In the genomic region with DNA sequence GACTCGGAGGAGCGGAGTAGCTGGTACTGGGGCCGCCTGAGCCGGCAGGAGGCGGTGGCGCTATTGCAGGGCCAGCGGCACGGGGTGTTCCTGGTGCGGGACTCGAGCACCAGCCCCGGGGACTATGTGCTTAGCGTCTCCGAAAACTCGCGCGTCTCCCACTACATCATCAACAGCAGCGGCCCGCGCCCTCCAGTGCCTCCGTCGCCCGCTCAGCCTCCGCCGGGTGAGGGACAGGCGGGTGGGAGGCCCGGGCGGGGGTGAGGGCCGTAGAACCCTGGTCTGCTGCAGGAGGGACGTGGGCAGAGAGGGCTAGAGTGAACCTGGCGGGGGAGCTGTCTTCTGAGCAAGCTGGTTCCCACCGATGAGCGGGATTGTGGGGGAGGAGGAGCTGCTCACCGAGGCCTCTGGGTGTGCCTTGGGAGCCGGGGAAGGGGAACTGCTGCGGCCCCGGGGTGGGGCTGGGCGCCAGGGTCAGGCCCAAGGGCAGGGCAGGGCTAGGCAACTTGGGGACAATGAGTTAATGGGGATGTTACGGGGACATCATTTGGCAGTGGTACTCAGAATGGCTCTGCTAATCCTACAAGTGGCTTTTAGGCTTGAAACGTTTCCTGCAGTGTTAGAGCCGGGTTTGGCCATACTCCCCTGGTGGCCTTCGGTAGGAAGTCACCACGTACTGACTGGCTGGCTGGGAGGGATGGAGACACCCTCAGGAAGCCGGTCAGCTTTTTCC, we compare ENCODE assay signal across 8 mouse cellular contexts. TPM values are rescaled to one million over a fixed set of nuclear protein-coding genes. Genes with fewer than 3 reads are reported as not detected.
DNase-seq lines count a peak whose midpoint lies in the region; ATAC-seq and TF ChIP-seq lines count a peak whose summit lies in the region.

No protein-coding gene starts in this region.

- ATAC-seq in common myeloid progenitor, adult 5-6 weeks (replicated peaks; ENCODE audit: low read depth, poor library complexity, severe bottlenecking) = peak; percentile 67
- ATAC-seq in intestine, embryonic 14.5 days (replicated peaks; ENCODE audit: low FRiP score, low TSS enrichment, low read depth) = peak; percentile 73
- peak; percentile 75 for ATAC-seq in limb, embryonic 14.5 days (ENCODE audit: low FRiP score, low read depth)
- ATAC-seq in midbrain, embryonic 14.5 days (ENCODE audit: low FRiP score, low TSS enrichment) = peak; percentile 83

- WGBS in intestine, embryonic 14.5 days = under 1% methylated on average over 43 of the region's 43 CpGs
- WGBS in limb, embryonic 14.5 days = under 1% methylated on average over 24 of the region's 43 CpGs
- under 1% methylated on average over 43 of the region's 43 CpGs for WGBS in midbrain, embryonic 14.5 days
- under 1% methylated on average over 43 of the region's 43 CpGs for WGBS in spleen, adult 2 months

- H3K27me3 ChIP-seq in intestine, embryonic 14.5 days (replicated peaks; ENCODE audit: control insufficient read depth, insufficient read depth, low read length) = no peaks in the 10 kb centered on the region
- H3K27me3 ChIP-seq in limb, embryonic 14.5 days (ENCODE audit: control insufficient read depth, insufficient read depth, low read length) = no peaks in the 10 kb centered on the region
- no peaks in the 10 kb centered on the region for H3K27me3 ChIP-seq in midbrain, embryonic 14.5 days (ENCODE audit: control insufficient read depth, insufficient read depth, low read length)
- H3K27me3 ChIP-seq in spleen, adult 2 months (ENCODE audit: control insufficient read depth, insufficient read depth, low read length) = no peaks in the 10 kb centered on the region

- H3K9me3 ChIP-seq in intestine, embryonic 14.5 days (ENCODE audit: control insufficient read depth, low read length) = no peaks in the 10 kb centered on the region
- no peaks in the 10 kb centered on the region for H3K9me3 ChIP-seq in limb, embryonic 14.5 days (ENCODE audit: control insufficient read depth, low read length)
- H3K9me3 ChIP-seq in midbrain, embryonic 14.5 days (ENCODE audit: control insufficient read depth, low read length) = no peaks in the 10 kb centered on the region

- DNase-seq in urinary bladder, adult 18-20 months (ENCODE audit: low spot score in 2 of 2) = peak; percentile 44 to 68
- no peak for DNase-seq in urinary bladder, postnatal 10 days (ENCODE audit: low spot score)
- peak; percentile 45 to 66 for DNase-seq in gastrocnemius, postnatal 36 days
- DNase-seq in intestine, embryonic 14.5 days (ENCODE audit: low spot score) = peak; percentile 75
- peak; percentile 53 for DNase-seq in limb, embryonic 14.5 days (ENCODE audit: low spot score)
- peak; percentile 65 for DNase-seq in midbrain, embryonic 14.5 days
- peak in 1 of 2 experiments; percentile 47 for DNase-seq in spleen, adult 2 months (ENCODE audit: low read depth in 1 of 2, low spot score in 2 of 2)

- intact Hi-C loops in gastrocnemius, postnatal 36 days (cut with DNase I) = no loop called here

- peak overlapping the region; percentile 95 for H3K4me2 ChIP-seq in intestine, embryonic 14.5 days (ENCODE audit: low read length)
- peak overlapping the region; percentile 67 for H3K4me2 ChIP-seq in limb, embryonic 14.5 days (replicated peaks; ENCODE audit: low read depth, low read length, severe bottlenecking)
- peak overlapping the region; percentile 81 for H3K4me2 ChIP-seq in midbrain, embryonic 14.5 days (ENCODE audit: low read length)

- peaks cover 10% of the 10 kb centered on the region for H3K4me1 ChIP-seq in intestine, embryonic 14.5 days (replicated peaks; ENCODE audit: control insufficient read depth, insufficient read depth, low read length)
- H3K4me1 ChIP-seq in limb, embryonic 14.5 days (ENCODE audit: control insufficient read depth, insufficient read depth, low read length) = peaks cover 14% of the 10 kb centered on the region
- peaks cover 14% of the 10 kb centered on the region for H3K4me1 ChIP-seq in midbrain, embryonic 14.5 days (ENCODE audit: control insufficient read depth, insufficient read depth, low read length)
- H3K4me1 ChIP-seq in spleen, adult 2 months (ENCODE audit: control insufficient read depth, insufficient read depth, insufficient read length) = peaks cover 6% of the 10 kb centered on the region

- no peak for TF ChIP-seq POLR2A in limb, embryonic 14.5 days (IDR thresholded peaks at IDR 0.05; ENCODE audit: borderline replicate concordance, extremely low read depth, insufficient read depth, insufficient read length)
- TF ChIP-seq POLR2A in spleen, adult 2 months (IDR thresholded peaks at IDR 0.05; ENCODE audit: low read depth, low read length) = no peak

- TF ChIP-seq CTCF in spleen, adult 2 months (IDR thresholded peaks at IDR 0.05; ENCODE audit: extremely low read depth, insufficient read depth, insufficient read length, insufficient replicate concordance) = peak; percentile 16; the same call in 1 of the 2 replicates

- peak overlapping the region; percentile 94 for H3K27ac ChIP-seq in intestine, embryonic 14.5 days (ENCODE audit: low read depth)
- peak overlapping the region; percentile 86 for H3K27ac ChIP-seq in limb, embryonic 14.5 days (replicated peaks; ENCODE audit: low read depth, low read length)
- peak overlapping the region; percentile 92 for H3K27ac ChIP-seq in midbrain, embryonic 14.5 days (replicated peaks; ENCODE audit: low read depth, low read length)
- H3K27ac ChIP-seq in spleen, adult 2 months (ENCODE audit: insufficient read depth, low read length) = peak overlapping the region; percentile 96

- peaks cover 23% of the 10 kb centered on the region; the same call in 1 of the 2 replicates for H3K36me3 ChIP-seq in intestine, embryonic 14.5 days (ENCODE audit: control insufficient read depth, insufficient read depth, low read length)
- peaks cover 14% of the 10 kb centered on the region for H3K36me3 ChIP-seq in limb, embryonic 14.5 days (ENCODE audit: control insufficient read depth, insufficient read depth, low read length)
- peaks cover 7% of the 10 kb centered on the region for H3K36me3 ChIP-seq in midbrain, embryonic 14.5 days (ENCODE audit: control insufficient read depth, insufficient read depth, low read length)
- H3K36me3 ChIP-seq in spleen, adult 2 months (ENCODE audit: control insufficient read depth, insufficient read depth, low read length) = peaks cover 3% of the 10 kb centered on the region; the same call in 1 of the 2 replicates

- peak overlapping the region; percentile 99 for H3K4me3 ChIP-seq in intestine, embryonic 14.5 days (ENCODE audit: low read depth, low read length)
- peak overlapping the region; percentile 96 for H3K4me3 ChIP-seq in limb, embryonic 14.5 days (replicated peaks; ENCODE audit: low read length)
- H3K4me3 ChIP-seq in midbrain, embryonic 14.5 days (replicated peaks; ENCODE audit: low read depth, low read length) = peak overlapping the region; percentile 97
- peak overlapping the region; percentile 92 for H3K4me3 ChIP-seq in spleen, adult 2 months (ENCODE audit: extremely low read depth, insufficient read depth, insufficient read length)

- H3K9ac ChIP-seq in intestine, embryonic 14.5 days (ENCODE audit: low read length) = peak overlapping the region; percentile 95
- peak overlapping the region; percentile 88 for H3K9ac ChIP-seq in limb, embryonic 14.5 days (ENCODE audit: low read depth, low read length, severe bottlenecking)
- peak overlapping the region; percentile 90 for H3K9ac ChIP-seq in midbrain, embryonic 14.5 days (replicated peaks; ENCODE audit: low read length)

RNA-seq across cellular contexts. Expression of gene Crk, which starts 0.5 kb away (rescaled TPM):
- total RNA-seq in common myeloid progenitor, adult 5-6 weeks (2017) = 38.9 and 51.4 TPM in 2 replicates
- 10 to 100 TPM; 38.5 to 44.0 TPM for total RNA-seq in gastrocnemius, postnatal 36 days (2021)
- polyA plus RNA-seq in intestine, embryonic 14.5 days (2014; fragmentation: Nextera tagmentation; extraction: Ambion mirVana) = 101 and 106 TPM in 2 replicates
- polyA plus RNA-seq in limb, embryonic 14.5 days (2012; rRNA removed) = 78.2 and 84.3 TPM in 2 replicates
- 103 and 110 TPM in 2 replicates for polyA plus RNA-seq in limb, embryonic 14.5 days (2014; fragmentation: Nextera tagmentation; extraction: Ambion mirVana)
- 83.7 and 114 TPM in 2 replicates for polyA plus RNA-seq in midbrain, embryonic 14.5 days (2014; fragmentation: Nextera tagmentation; extraction: Ambion mirVana)
- polyA plus RNA-seq in spleen, adult 2 months (2012; rRNA removed) = 43.1 and 54.4 TPM in 2 replicates

RNA-seq across cellular contexts. Expression of gene Myo1c, which starts 29.3 kb away (rescaled TPM):
- 19.5 and 22.3 TPM in 2 replicates for total RNA-seq in common myeloid progenitor, adult 5-6 weeks (2017)
- 10 to 100 TPM; 37.4 to 41.5 TPM for total RNA-seq in gastrocnemius, postnatal 36 days (2021)
- 41.7 and 42.5 TPM in 2 replicates for polyA plus RNA-seq in intestine, embryonic 14.5 days (2014; fragmentation: Nextera tagmentation; extraction: Ambion mirVana)
- 53.4 and 54.2 TPM in 2 replicates for polyA plus RNA-seq in limb, embryonic 14.5 days (2012; rRNA removed)
- polyA plus RNA-seq in limb, embryonic 14.5 days (2014; fragmentation: Nextera tagmentation; extraction: Ambion mirVana) = 44.2 and 44.3 TPM in 2 replicates
- 4.2 and 5.2 TPM in 2 replicates for polyA plus RNA-seq in midbrain, embryonic 14.5 days (2014; fragmentation: Nextera tagmentation; extraction: Ambion mirVana)
- polyA plus RNA-seq in spleen, adult 2 months (2012; rRNA removed) = 130 and 157 TPM in 2 replicates

RNA-seq across cellular contexts. Expression of gene Inpp5k, which starts 48.8 kb away (rescaled TPM):
- total RNA-seq in common myeloid progenitor, adult 5-6 weeks (2017) = 24.0 and 36.3 TPM in 2 replicates
- total RNA-seq in gastrocnemius, postnatal 36 days (2021) = 10 to 100 TPM; 20.4 to 24.0 TPM
- 23.7 and 25.1 TPM in 2 replicates for polyA plus RNA-seq in intestine, embryonic 14.5 days (2014; fragmentation: Nextera tagmentation; extraction: Ambion mirVana)
- polyA plus RNA-seq in limb, embryonic 14.5 days (2012; rRNA removed) = 32.0 and 35.2 TPM in 2 replicates
- 24.6 and 30.4 TPM in 2 replicates for polyA plus RNA-seq in limb, embryonic 14.5 days (2014; fragmentation: Nextera tagmentation; extraction: Ambion mirVana)
- polyA plus RNA-seq in midbrain, embryonic 14.5 days (2014; fragmentation: Nextera tagmentation; extraction: Ambion mirVana) = 49.2 and 53.0 TPM in 2 replicates
- 56.9 and 65.0 TPM in 2 replicates for polyA plus RNA-seq in spleen, adult 2 months (2012; rRNA removed)

RNA-seq across cellular contexts. Expression of gene Ywhae, which starts 53.1 kb away (rescaled TPM):
- total RNA-seq in common myeloid progenitor, adult 5-6 weeks (2017) = 384 and 653 TPM in 2 replicates
- total RNA-seq in gastrocnemius, postnatal 36 days (2021) = 100 to 1,000 TPM; 524 to 527 TPM
- polyA plus RNA-seq in intestine, embryonic 14.5 days (2014; fragmentation: Nextera tagmentation; extraction: Ambion mirVana) = 888 and 941 TPM in 2 replicates
- polyA plus RNA-seq in limb, embryonic 14.5 days (2012; rRNA removed) = 561 and 629 TPM in 2 replicates
- polyA plus RNA-seq in limb, embryonic 14.5 days (2014; fragmentation: Nextera tagmentation; extraction: Ambion mirVana) = 772 and 815 TPM in 2 replicates
- 1,339 and 1,573 TPM in 2 replicates for polyA plus RNA-seq in midbrain, embryonic 14.5 days (2014; fragmentation: Nextera tagmentation; extraction: Ambion mirVana)
- 48.3 and 56.7 TPM in 2 replicates for polyA plus RNA-seq in spleen, adult 2 months (2012; rRNA removed)
